Mouse (Mus musculus): Measurements from ENCODE around the gene Slc2a6.

GRCm38 (mm10) chr2:27058251-27058650 is 30.5 kb upstream of the Slc2a6 start:
- TF ChIP-seq CTCF (IDR thresholded peaks at IDR 0.05; ENCODE audit: low read depth): no peak
- no peak for TF ChIP-seq EP300 (IDR thresholded peaks at IDR 0.05; ENCODE audit: low read depth)
